Mouse (Mus musculus): Measurements from ENCODE around the gene Kcnj3. TPM values are rescaled to one million over a fixed set of nuclear protein-coding genes. Genes with fewer than 3 reads are reported as not detected.
"Not testable (repeated sequence)": the region's sequence is repeated elsewhere in the genome, so short reads cannot be mapped to it uniquely, and the experiment has no call there.

The Kcnj3 gene
- total and polyA plus RNA-seq, 2 experiments from 2014 or later, result 5.5 to 29.7 TPM

GRCm38 (mm10) chr2:55479933-55480601 is 44.3 kb downstream of the Kcnj3 start:
- TF ChIP-seq CTCF (IDR thresholded peaks at IDR 0.05), result no peak
- DNase-seq (ENCODE audit: low spot score) (peak; percentile 85), ATAC-seq (ENCODE audit: low FRiP score) (no peak)
- Histone ChIP-seq H3K9me3 (ENCODE audit: low read length) (no peaks in the 10 kb centered on the region), H3K36me3 (ENCODE audit: insufficient read depth, low read length) (no peaks in the 10 kb centered on the region), H3K27ac (ENCODE audit: low read depth, low read length) (no peak overlapping the region), H3K9ac (replicated peaks; ENCODE audit: low read length, poor library complexity, severe bottlenecking) (no peak overlapping the region), H3K4me3 (ENCODE audit: low read depth, low read length) (no peak overlapping the region), H3K27me3 (ENCODE audit: insufficient read depth, low read length) (no peaks in the 10 kb centered on the region), H3K4me1 (ENCODE audit: insufficient read depth, low read length) (no peaks in the 10 kb centered on the region), H3K4me2 (ENCODE audit: low read depth, low read length, poor library complexity, severe bottlenecking) (no peak overlapping the region)
- WGBS, result 79% methylated on average over 4 of the region's 4 CpGs

GRCm38 (mm10) chr2:55480602-55480965 is 44.8 kb downstream of the Kcnj3 start:
- Histone ChIP-seq H3K9me3 (ENCODE audit: low read length) (no peaks in the 10 kb centered on the region), H3K4me1 (ENCODE audit: insufficient read depth, low read length) (no peaks in the 10 kb centered on the region), H3K27ac (ENCODE audit: low read depth, low read length) (no peak overlapping the region), H3K36me3 (ENCODE audit: insufficient read depth, low read length) (no peaks in the 10 kb centered on the region), H3K9ac (replicated peaks; ENCODE audit: low read length, poor library complexity, severe bottlenecking) (no peak overlapping the region), H3K27me3 (ENCODE audit: insufficient read depth, low read length) (no peaks in the 10 kb centered on the region), H3K4me3 (ENCODE audit: low read depth, low read length) (no peak overlapping the region), H3K4me2 (ENCODE audit: low read depth, low read length, poor library complexity, severe bottlenecking) (no peak overlapping the region)
- DNase-seq (ENCODE audit: low spot score), result no peak
- ATAC-seq (ENCODE audit: low FRiP score), result no peak
- TF ChIP-seq CTCF (IDR thresholded peaks at IDR 0.05), result no peak

DNA sequence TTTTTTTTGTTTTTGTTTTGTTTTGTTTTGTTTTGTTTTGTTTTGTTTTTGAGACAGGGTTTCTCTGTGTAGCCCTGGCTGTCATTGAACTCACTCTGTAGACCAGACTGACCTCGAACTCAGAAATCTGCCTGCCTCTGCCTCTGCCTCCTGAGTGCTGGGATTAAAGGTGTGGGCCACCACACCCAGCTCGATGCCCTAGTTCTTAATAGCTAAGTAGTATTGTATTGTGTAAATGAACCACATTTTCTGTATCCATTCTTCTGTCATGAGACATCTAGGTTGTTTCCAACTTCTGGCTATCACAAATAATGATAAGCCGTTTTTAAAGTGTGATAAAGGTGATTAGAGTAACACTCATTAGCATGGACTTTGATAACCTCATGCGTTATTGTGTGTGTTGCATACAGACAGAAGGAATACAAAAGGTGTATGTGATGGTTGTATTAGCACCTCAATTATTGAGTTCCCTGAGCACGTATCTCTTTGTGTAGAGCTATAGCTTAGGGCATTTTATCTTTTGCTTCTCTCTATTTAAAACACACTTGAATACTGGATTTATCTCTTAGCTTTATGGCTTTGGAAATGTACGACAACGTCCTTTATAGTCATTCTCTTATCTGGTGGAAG is 49.8 kb downstream of the Kcnj3 start:
- not testable (repeated sequence) for H3K4me1 ChIP-seq (ENCODE audit: insufficient read depth, low read length); ATAC-seq (ENCODE audit: low FRiP score); H3K36me3 ChIP-seq (ENCODE audit: insufficient read depth, low read length); H3K9ac ChIP-seq (replicated peaks; ENCODE audit: low read length, poor library complexity, severe bottlenecking); H3K4me3 ChIP-seq (ENCODE audit: low read depth, low read length); H3K27ac ChIP-seq (ENCODE audit: low read depth, low read length); H3K9me3 ChIP-seq (ENCODE audit: low read length); H3K27me3 ChIP-seq (ENCODE audit: insufficient read depth, low read length); DNase-seq (ENCODE audit: low spot score); H3K4me2 ChIP-seq (ENCODE audit: low read depth, low read length, poor library complexity, severe bottlenecking)
- 90% methylated on average over 7 of the region's 7 CpGs for WGBS

DNA sequence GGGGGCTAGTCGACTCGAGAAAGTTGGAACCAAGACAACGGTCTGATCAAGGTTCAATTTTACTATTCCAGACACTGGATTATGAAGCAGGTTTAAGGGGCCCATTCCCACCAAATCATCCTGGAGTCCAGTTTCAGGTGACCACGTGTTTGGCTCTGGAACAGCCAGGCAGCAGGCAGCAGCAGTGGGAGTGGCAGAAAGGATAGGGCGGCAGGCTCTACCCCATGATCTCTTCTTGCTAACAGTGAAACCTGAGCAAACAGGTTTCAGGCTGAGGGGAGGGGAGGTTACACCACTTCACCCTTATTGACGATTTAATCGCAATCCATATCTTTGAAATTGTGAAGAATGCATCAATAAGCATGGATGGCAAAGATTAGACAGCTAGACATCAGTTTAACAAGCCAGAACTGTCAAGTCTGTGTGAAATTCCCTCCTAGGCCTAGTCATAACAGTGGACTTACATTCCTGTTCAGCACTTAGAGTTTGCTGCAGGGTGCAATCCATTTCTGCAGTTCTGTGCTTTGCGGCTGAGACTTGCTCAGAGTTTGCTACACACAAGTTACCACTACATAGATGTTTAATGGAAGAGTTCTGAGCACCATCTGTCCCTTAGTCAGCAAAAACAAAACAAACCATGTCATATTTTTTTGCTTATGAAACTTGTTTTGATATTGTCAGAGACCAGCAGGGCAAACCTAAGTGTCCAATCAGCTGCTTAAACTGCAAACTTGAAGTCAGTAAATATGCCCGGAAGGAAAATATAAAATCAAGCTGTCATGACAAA is 67.8 kb downstream of the Kcnj3 start:
- no peak overlapping the region for H3K4me2 ChIP-seq (ENCODE audit: low read depth, low read length, poor library complexity, severe bottlenecking)
- no peak overlapping the region for H3K27ac ChIP-seq (ENCODE audit: low read depth, low read length)
- H3K9me3 ChIP-seq (ENCODE audit: low read length), result no peaks in the 10 kb centered on the region
- H3K27me3 ChIP-seq (ENCODE audit: insufficient read depth, low read length), result no peaks in the 10 kb centered on the region
- 73% methylated on average over 9 of the region's 9 CpGs for WGBS
- no peaks in the 10 kb centered on the region for H3K36me3 ChIP-seq (ENCODE audit: insufficient read depth, low read length)
- no peaks in the 10 kb centered on the region for H3K4me1 ChIP-seq (ENCODE audit: insufficient read depth, low read length)
- no peak overlapping the region for H3K9ac ChIP-seq (replicated peaks; ENCODE audit: low read length, poor library complexity, severe bottlenecking)
- no peak for ATAC-seq (ENCODE audit: low FRiP score)
- TF ChIP-seq CTCF (IDR thresholded peaks at IDR 0.05), result no peak
- DNase-seq (ENCODE audit: low spot score), result no peak
- H3K4me3 ChIP-seq (ENCODE audit: low read depth, low read length), result no peak overlapping the region

- DNase-seq (ENCODE audit: low spot score) (no peak), ATAC-seq (ENCODE audit: low FRiP score) (no peak)
- no peak overlapping the region for H3K4me2 ChIP-seq (ENCODE audit: low read depth, low read length, poor library complexity, severe bottlenecking)
- H3K9me3 ChIP-seq (ENCODE audit: low read length), result no peaks in the 10 kb centered on the region
- no peak overlapping the region for H3K4me3 ChIP-seq (ENCODE audit: low read depth, low read length)
- H3K4me1 ChIP-seq (ENCODE audit: insufficient read depth, low read length), result no peaks in the 10 kb centered on the region
- H3K27ac ChIP-seq (ENCODE audit: low read depth, low read length), result no peak overlapping the region
- H3K9ac ChIP-seq (replicated peaks; ENCODE audit: low read length, poor library complexity, severe bottlenecking), result no peak overlapping the region
- TF ChIP-seq CTCF (IDR thresholded peaks at IDR 0.05), result no peak
- H3K27me3 ChIP-seq (ENCODE audit: insufficient read depth, low read length), result no peaks in the 10 kb centered on the region
- H3K36me3 ChIP-seq (ENCODE audit: insufficient read depth, low read length), result no peaks in the 10 kb centered on the region
- WGBS, result 93% methylated on average over 1 of the region's 1 CpGs
These were observed 69.9 kb downstream of the Kcnj3 start for GRCm38 (mm10) chr2:55505712-55506111.

DNA sequence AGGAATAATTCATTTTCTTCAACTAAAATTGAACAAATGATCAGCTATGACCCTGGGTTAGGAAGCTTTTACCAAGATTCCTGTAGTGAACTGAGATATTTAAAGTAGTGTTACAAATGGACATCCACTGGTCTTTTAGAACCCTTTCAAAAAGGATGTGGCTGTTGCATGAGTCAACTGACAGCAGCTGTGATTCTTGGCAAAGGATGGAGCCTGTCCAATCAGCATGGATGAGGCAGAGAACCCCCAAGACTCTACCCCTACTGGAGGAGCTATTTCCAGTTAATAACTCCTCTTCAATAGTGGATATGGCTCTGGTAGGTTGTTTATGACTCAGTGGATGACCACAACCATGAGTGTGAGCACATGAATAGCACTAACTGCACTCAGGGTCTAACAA is 81.5 kb downstream of the Kcnj3 start:
- H3K27ac ChIP-seq (ENCODE audit: low read depth, low read length), result no peak overlapping the region
- ATAC-seq (ENCODE audit: low FRiP score) (no peak), DNase-seq (ENCODE audit: low spot score) (no peak)
- H3K27me3 ChIP-seq (ENCODE audit: insufficient read depth, low read length), result no peaks in the 10 kb centered on the region
- no peaks in the 10 kb centered on the region for H3K9me3 ChIP-seq (ENCODE audit: low read length)
- H3K4me2 ChIP-seq (ENCODE audit: low read depth, low read length, poor library complexity, severe bottlenecking), result no peak overlapping the region
- H3K36me3 ChIP-seq (ENCODE audit: insufficient read depth, low read length), result no peaks in the 10 kb centered on the region
- no peak for TF ChIP-seq CTCF (IDR thresholded peaks at IDR 0.05)
- no peak overlapping the region for H3K4me3 ChIP-seq (ENCODE audit: low read depth, low read length)
- H3K9ac ChIP-seq (replicated peaks; ENCODE audit: low read length, poor library complexity, severe bottlenecking), result no peak overlapping the region
- no peaks in the 10 kb centered on the region for H3K4me1 ChIP-seq (ENCODE audit: insufficient read depth, low read length)
